Mouse (Mus musculus): ENCODE measurements around the gene Herc6. TPM values are rescaled to one million over a fixed set of nuclear protein-coding genes. Genes with fewer than 3 reads are reported as not detected.

The Herc6 gene
- polyA plus RNA-seq, 1 experiment: 5.7 TPM

DNA sequence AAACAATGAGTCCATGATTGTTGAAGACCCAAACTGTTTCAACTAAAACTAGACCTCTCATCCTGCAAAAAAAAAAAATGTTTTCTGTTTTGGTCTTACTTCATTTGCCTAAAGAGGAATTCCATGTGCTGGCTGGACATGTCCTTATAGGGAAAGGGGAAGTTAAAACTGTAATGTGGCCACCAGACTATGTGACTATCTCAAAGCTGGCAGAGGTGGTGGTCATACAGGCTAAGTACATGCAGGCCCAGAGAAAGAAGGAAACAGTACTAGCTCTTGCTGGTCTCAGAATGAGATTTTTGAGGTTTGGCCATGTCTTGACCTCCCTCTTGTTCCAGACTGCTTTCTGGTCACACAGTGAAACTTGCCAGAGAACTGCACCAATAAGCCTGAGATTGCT, 9.2 kb upstream of the Herc6 start:
- DNase-seq (ENCODE audit: low spot score): no peak

DNA sequence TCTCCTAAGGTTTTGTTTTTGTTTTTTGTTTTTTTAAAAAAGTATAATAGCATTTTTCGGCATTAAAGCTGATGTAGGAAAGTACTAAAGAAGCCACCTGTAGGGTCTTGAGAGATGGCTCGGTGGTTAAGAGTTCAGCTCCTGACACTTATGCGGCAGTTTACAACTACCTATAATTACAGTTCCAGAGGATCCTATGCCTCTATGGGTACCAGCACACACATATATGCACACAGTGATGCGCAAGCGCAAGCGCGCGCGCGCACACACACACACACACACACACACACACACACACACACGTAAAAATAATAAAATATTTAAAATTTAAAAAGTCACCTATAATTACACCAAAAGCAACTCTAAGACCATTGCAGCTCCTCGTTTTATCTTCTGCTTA, 795 bp downstream of the Herc6 start:
- DNase-seq (ENCODE audit: low spot score): no peak

DNA sequence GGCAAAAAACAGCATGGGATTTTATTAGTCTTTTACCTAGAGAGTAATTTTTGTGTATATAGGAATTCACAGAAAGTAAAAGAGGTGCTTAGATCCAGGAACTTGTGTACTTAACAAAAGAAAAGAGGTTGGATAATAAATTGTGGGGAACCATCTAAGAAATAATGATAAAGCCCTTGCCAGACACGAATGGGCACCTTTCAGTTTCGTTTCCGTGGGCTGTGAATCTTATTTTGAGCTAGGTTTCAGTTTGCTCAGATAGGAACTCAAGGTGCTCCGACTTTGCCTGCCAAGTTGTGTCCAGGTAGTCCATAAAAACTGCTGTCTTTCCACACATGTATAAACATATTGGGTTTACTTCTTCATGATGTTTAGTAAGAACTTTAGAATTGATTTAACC, 1.6 kb downstream of the Herc6 start:
- no peak for DNase-seq (ENCODE audit: low spot score)

DNA sequence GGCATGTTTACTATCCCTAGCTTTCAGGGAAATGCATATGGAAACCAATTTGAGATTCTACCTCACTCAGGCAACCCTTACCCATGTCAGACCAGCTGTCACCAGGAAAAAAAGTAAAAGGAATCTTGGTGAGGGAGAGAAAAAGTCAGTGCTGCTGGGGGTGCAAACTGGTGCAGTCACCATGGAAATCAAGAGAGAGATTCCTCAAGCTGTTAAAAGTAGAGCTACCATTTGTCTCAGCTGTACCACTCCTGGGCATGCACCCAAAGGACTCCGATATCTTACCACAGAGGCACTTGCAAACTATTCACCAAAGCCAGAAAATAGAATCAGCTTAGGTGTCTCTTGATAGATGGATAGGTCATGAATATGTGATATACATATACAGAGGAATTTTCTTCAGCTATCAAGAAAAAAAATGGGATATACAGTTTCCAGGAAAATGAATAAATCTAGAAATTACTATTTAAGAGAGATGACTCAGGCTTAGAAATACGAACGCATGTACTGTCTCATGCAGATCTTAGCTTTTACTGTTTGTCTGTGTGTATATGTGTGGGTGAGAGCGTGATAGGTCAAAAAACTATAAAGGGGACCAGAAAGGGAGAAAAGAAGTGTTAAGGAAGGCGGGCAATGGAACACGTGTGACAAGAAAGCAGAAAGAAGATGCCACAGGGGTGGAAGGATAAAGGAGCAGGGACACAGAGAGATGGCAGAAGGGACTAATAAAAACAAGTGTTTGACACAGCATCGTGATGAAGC, 24.9 kb downstream of the Herc6 start:
- DNase-seq (ENCODE audit: low spot score): no peak

DNA sequence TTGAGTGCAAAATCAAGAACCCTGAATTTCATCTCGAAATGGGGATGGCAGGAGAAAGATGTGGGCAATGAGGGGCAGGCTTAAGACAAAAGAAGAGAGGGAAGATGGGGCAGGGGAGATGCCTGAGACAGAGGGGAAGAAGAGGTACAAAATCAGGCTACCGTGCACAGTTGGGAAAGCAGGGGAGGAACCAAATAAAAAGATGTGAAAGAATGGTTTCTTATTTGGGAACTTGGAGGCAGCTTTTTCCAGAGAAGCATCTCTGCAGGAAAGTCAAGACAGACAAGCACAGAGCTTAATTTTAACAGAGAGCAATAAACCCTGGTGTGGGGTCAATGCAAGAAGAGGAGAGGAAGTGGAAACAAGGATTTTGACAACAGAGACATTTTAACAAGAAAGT, 27.2 kb downstream of the Herc6 start:
- DNase-seq (ENCODE audit: low spot score): no peak

DNA sequence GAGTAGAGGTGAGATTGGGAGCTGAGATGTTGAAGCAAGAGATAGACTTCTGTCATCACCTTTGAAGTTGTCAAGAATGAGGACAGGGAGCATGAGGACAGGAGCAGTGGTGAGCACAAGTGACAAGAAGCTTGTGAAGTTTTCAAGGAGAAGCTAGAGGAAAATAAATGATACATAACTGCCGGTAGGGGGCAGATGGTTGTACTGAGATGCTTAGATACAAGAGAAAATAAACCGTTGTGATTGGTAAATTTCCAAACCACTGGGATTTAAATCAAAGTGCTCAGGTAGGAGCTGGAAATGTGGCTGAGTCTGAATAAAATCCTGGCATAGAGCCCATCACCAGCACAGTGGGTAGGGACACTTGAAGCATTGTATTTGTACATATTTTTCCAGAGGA, 28.8 kb downstream of the Herc6 start:
- DNase-seq (ENCODE audit: low spot score): no peak

DNA sequence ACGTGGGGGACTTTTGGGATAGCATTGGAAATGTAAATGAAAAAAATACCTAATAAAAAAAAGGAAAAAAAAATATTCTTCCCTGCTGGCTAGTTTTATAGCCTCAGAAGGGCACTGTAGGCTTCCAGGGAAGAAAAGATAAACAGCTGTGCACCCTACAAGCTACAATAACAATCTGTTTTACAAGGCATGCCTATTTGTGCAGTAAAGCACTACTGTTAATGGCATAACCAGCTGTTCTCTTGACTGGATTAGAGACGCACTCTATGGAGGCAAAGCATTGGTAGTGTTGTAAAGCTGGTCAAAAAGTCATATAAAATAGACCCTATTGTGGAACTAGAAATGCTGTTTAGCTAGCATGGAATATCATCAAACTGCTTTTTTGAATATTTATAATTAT, 35.0 kb downstream of the Herc6 start:
- no peak for DNase-seq (ENCODE audit: low spot score)

DNA sequence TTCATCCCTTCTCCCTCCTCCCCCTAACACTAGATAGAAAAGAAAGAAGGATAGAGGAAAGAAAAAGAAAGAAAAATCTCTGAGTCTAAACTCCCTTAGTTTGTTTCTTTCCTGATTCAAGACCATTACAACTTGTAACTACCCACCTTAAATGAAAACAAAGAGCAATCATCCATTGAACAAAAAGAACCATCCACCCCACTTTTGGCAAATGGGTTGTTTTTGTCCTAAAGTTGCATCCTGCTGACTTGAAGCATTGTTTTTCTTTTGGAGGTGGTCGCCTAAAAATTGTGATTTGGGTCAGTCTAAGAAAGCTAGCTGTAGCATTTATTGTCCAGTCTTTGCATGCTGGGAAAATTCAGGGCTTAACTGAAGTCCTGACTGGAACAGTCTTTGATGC, 58.7 kb downstream of the Herc6 start:
- no peak for DNase-seq (ENCODE audit: low spot score)

DNA sequence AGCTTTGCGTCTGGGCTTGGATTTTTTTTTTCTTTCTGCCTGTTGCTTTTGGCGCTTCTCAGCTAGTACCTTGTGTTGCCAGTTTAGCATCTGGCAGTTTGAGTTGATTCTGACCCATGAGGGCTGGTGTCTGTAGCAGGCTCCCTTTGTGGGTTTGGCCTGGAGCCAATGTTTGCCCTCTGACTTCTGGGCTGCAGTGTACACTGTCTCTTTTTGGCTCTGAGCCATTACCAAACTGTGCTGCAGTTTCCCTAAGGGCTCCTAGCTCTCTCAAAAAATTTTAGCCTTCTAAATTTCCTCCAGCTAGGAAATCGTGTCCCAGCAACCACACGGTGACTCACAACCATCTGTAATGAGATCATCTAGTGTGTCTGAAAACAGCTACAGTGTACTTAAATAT, 61.0 kb downstream of the Herc6 start:
- no peak for DNase-seq (ENCODE audit: low spot score)

DNA sequence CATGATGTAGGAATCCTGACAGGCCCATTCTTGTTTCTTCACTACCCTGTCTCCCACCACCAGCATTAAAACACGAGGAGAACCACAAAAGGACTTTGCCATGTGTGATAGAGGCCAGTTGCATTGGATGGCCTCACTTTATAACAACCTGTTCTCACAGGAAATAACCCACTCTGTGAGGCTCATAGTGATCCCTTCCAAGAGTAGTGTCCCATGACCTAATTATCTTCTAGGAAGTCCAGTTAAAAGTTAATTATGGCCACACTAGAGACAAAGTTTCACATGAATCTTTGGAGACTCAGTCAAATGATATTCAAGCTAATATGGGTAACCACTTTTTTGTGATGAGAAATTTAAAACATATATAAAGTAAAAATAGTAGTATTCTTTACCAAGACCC, 66.5 kb downstream of the Herc6 start:
- DNase-seq (ENCODE audit: low spot score): no peak

DNA sequence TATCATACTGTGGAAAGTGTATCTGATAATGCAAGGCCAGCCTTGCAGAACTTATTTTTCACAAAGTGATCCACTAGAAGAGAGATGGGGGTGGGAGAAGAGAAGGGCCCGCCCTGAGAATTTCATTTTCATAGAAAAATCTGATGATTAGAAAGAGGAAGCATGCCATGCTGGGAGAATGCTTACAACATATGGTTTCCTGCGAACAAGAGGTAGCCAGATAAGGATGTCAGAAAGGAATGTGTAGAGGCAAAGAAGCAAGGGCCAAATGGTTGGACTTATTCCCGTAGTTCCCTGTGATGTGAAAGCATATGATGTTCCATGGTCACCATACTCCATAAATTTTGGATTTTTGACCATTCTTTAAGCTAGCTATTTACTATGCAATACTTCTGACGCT, 80.5 kb downstream of the Herc6 start:
- no peak for DNase-seq (ENCODE audit: low spot score)

DNA sequence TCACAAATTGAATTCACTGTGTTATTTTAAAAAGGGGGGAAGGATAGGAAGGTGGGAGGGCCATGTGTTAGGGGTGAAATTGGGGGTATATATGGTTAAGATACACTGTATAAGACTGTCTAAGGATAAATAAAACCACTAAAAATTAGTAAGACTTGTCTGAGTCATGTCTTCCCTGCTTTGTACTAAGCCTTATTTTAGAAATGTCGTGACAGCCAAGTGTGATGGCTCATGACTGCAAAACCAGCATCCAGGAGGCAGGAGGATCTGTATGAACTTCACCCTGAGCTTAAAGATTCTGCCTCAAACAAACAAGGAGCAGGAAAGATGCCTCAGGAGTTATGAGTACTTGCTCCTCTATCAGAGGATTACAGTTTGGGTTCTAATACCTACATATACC, 103.4 kb downstream of the Herc6 start:
- DNase-seq (ENCODE audit: low spot score): no peak

DNA sequence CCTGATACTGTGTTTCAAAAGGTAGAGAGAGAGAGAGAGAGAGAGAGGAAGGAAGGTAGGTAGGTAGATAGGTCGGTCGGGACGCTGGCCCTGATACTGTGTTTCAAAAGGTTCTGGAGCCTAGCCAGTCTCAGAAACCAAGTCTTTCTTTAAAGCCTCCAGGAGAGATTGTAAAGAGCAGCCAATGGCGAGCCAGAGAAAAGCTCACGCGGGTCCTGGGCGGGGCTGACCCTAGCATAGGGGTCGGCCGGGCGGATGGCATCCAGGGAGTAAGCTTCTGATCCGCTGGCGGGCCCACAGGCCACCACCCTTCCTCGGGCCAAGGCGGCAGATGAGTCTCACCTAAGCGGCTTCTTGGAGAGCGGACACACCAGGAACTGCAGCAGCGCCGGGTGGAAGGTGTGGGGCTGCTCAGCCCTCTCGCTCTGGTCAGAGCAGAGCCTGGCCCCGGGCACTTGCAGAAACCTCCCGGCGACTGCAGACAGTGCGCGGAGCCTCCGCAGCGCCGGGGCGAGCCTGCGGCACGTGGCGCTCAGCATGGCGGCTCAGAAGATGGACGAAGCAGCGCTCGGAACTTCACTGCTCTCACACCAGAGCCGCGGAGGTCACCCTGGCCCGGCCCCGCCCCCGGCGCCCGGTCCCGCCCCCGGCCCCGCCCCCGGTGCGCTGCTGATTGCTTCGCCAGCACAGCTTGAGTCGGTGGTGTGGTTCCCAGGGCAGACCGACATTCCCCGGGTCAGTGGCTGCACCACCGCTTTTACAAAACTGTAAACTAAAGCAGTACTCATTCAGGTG, 110.9 kb downstream of the Herc6 start, which contains the start of gene Pyurf:
Gene Pyurf, minus strand, starts transcription at position 612 of the 795 bp plus-strand sequence.
- DNase-seq (ENCODE audit: low spot score): peak; percentile 70

DNA sequence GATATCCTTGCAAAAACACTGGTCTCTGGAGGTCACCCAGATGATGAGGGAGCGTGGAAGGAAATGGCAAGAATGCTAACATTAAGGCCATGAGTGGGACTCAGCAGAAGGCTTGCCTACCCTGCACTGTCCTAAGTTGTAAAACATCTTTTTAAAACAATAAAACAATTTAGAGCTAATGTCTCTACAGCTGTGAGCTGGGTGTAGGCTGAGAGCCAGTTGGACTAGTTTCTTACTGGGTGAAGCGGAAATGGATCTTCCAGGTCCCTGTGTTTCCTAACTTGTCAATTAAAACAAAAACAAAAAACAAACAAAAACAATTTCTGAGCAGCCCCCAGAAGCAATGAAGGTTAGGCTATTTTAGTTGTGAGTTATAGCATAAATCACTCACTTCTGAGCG, 112.3 kb downstream of the Herc6 start:
- no peak for DNase-seq (ENCODE audit: low spot score)

DNA sequence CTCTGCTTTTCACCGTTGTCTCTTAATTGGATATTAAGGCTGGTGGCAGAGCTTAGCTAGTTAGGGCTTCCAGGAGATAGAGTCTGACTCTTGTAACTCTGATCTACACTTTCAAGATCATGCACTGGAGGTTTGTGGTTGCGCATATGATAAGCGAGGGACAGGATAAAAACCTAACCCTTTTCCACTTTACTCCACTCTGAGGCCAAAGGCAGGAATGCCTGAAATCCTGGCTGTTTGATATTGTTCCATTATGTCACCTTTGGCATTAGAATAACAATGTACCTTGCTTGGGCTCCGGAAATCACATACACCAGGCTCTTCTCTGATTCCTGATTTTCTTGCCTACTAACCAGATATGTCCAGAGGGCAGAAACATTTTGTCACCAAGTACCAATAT, 120.9 kb downstream of the Herc6 start:
- no peak for DNase-seq (ENCODE audit: low spot score)

DNA sequence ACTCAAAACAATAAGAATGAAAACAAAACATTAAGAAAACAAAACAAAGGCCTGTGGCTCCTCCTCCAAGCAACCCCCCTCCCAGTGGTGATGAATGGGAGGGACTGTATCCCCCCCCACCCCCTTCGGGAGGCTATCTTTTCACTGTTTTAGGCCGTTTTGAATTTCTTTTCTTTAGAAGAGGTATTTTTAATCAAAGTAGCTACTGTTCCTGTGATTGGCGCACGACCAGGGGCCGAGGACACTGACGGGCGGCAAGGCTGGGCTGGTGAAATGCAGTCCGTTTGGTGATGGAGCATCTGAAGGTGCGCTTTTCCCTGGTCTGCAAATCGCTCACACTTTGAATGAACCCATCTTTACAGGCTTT, 121.6 kb downstream of the Herc6 start, which contains the start of gene Lancl2:
Gene Lancl2, plus strand, starts transcription at position 165 of the 367 bp plus-strand sequence.
- DNase-seq (ENCODE audit: low spot score): no peak

DNA sequence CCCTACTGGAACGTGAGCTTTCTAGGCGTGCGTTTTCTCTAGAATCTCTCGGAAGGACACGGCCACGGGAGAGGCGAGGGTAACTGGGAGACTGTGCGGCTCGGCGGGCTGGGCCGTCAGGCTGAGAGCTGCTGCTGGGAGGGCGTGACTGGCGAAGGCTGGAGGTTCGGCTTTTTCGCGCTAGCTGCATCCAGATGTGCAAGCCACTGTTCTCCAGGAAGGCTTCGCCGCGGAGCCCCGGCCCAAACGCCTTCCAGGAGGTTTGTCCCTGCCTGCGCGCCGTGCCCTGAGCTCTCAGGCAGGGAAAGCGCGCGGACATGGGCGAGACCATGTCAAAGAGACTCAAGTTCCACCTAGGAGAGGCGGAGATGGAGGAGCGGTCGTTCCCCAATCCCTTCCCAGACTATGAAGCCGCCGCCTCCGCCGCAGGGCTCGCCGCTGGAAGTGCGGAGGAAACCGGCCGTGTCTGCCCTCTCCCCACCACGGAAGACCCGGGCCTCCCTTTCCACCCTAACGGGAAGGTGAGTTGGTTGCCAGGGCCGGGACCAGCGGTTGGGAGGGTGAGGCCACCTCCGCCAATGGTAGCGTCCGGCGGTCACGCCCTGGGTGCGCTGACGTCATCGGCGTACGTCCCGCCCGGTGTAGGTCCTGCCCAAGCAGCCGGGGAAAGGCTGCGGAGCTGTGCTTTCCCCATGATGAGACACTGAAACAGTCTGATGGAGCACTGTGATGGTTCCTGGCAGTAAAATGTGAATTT, 122.1 kb downstream of the Herc6 start:
- peak; percentile 95 for DNase-seq (ENCODE audit: low spot score)

DNA sequence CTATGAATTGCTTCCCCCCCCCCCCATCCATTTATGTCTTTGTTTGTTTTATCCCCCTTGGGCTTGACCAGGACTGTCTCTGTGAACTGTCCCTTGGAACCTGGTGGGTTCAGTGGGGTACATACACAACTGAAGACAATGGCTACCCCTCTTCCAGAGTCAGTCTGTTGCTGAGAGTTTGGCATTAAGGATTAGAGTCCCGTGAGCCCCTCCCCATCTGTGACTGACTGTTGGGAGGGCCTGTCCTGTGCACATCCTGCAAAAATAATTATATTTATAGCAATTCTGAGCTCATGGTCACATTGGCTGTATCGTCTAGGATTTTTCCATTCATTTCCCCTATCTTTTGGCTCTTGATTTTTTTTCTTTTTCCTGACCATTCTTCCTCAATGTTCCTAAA, 122.9 kb downstream of the Herc6 start:
- DNase-seq (ENCODE audit: low spot score): no peak

DNA sequence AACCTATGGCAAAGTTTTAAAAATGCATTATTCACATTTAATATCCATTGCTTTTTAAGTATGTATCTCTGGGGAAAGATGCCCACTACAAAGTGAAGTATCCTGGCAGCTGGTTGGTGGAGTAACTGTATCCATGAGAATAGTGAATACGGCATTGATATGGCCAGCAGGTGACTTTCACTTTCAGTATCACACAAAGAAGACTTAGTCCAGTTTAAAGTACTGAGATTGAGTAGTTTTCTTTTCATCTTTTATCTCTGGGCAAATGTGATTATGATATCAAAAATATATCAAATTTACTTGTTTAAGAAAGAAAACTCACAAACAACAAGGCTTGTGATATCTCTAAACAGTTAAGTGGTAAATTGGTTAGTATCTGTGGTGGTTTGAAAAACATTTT, 125.9 kb downstream of the Herc6 start:
- no peak for DNase-seq (ENCODE audit: low spot score)

DNA sequence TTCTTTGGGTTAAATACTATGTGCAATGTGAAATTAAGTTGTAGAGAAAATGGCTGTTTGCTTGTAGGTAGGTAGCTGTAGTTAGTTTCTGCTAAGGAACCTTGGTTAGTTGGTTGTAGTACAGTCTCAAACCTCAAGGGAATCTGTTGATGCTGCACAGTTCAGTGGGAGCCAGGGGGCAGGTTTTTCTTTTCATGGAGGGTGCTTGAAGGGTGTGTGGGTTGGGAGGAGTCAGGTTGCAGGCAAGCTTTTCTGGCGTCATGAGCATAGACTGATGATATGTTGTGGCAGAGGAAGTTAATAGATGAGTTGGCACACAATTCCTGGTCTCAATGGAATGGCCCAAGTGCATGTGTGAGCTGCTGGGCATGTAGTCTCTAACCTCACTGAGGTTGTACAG, 130.9 kb downstream of the Herc6 start:
- no peak for DNase-seq (ENCODE audit: low spot score)

All from urinary bladder, adult 2 months (tissue).